Mouse (Mus musculus) 3T3-L1 (cell line): ENCODE data around the gene Polr1c.

Experiments
- DNase-seq: peaks from one replicate; pipeline ENCODE4 v3.0.0-alpha.2; 2015; ENCODE audit warnings: low read depth, low spot score

Polr1c gene

DNA sequence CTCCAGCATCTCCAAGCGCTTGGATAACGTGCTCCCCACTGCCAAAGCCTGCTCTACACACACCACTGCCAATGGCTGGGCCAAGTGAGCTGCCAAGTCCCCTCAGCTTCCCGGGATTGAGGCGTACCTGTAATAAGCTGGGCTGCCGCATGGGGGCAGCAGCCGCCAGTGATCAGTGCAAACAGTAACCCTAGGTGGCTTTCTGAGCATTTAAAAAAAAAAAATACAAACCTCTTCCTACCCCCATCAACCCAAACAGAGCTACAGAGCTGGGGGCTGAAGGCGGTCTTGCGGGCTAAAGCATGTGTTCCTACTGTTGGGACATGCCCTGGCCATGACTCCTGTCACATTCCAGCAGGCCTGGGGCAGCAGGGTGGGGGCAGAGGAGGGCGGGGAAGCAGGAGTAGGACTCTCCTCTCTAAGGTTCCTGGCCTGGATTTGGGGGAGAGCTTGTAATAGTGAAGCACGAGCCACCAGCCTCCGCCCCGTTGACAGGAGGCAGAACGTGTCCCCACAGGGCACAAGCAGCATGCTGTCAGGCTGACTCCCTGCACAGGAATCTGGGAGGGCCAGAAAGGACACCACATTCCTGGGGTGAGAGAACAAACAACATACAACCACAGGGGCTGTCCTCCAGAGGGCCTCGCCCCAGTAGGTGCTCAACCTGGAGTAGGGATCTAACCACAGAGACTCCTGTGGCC lies 18.2 kb upstream of the Polr1c start:
- DNase-seq = peak; percentile 86

DNA sequence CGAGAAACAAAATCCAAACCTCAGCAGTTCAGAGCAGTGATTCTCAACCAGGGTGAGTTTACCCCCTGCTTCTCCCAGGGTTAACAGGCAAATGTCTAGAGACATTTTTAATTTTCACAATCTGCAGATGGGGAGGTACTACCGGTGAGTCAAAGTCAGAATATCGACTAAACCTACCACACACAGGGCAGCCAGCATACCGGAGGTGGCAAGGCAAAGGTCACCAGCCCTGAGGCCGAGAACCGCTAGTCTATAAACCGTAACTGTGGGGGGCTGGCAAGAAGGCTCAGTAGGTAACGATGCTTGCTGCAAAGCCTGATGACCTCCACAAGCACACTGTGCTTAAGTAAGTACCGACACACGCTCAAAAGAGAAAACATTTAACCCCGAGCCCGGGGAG lies 17.6 kb upstream of the Polr1c start:
- no peak for DNase-seq

DNA sequence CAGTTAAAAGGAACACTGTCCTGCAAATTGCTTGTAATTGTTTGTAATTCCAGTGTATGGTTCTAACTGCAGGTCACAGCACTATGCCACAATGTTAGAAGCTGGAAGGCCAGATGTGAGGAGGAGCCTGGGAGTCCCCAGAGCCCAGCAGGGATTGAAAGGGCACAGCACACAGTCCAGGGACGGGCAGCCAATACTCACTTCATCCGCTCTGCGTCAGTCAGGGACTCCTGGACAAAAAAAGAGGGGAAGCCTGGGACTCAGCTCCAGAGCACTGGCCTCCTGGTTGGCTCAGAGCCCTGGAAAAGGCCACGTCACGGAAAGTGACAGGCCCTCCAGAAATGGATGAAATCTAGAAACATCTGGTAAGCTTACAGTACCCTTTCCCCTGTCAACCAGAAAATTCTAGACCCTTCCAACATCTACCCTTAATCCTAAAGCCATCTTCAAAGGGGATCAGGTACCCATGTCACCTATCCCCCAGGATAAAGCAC lies 14.4 kb upstream of the Polr1c start:
- DNase-seq = no peak

DNA sequence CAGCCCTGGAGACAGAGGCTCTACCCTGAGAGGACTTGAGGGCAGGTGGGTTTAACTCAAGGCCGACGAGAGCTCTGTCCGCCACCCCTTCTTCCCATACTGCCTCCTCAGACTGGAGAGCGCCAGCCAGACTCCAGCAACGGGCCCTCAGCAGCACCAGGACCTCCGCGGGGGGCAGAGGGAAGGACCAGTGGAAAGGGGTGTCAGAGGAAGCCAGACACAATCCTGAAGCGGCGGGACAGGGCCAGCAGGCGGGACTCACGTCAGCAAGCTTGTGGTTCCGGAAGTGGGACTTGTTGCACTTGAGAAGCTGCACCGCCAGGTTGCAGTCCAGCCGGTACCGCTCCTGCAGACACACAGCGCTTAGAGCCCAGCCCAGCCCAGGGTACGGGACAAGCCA lies 11.8 kb upstream of the Polr1c start:
- no peak for DNase-seq

DNA sequence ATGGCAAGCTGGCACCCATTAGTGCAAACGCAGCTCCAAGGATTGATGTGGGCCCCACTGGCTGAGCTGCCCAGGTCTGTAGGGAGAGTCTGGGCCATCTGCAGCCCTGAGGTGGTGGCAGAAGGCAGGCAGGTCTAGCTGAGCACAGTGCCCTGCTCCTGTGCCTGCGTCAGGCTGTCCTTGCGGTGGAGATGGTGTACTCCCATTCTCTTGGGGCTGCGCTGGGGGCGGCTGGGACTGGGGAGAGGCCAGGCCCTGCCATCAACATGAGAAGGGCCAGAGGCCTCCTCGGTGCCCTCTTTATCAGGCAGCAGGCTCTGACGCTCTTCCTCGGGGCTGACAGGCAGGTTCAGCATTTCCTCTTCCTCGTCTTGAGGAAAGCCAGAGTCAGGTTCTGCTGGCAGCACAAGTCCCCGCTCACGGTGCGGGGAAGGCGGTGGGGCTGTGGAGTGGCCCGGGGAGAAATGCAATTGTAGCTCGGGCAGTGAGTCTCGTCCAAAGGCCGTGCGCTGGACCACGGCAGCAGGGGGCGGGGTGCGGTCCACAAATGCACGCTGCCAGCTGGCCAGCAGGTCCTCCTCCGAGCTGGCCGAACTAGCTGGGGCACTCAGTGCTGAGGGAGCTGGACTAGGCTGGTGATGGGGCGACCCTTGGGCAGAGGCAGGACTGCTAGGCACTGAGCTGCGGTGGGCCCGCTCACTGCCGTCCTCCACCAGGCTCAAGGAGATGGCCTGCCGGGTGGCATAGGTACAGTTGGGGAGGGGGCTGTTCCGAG lies 10.6 kb upstream of the Polr1c start:
- DNase-seq = no peak

DNA sequence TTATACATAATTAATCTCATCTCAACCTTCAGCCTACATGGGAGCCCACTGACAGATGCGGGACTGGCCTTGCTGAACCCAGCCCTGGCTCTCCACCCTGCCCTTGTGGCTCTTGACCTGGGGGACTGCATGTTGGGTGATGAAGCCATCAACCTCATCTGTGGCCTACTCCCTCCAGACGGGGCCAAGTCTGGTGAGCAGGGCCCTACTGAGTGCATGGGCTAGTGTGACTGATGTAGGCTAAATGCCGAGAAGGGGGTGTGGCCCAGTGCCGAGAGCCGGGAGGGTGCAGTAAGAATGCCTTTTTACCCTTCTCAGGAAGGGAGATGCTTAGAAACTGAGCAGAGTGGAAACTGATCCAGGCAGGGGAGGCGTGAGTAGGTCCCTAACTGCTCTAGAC lies 7.3 kb upstream of the Polr1c start:
- no peak for DNase-seq

DNA sequence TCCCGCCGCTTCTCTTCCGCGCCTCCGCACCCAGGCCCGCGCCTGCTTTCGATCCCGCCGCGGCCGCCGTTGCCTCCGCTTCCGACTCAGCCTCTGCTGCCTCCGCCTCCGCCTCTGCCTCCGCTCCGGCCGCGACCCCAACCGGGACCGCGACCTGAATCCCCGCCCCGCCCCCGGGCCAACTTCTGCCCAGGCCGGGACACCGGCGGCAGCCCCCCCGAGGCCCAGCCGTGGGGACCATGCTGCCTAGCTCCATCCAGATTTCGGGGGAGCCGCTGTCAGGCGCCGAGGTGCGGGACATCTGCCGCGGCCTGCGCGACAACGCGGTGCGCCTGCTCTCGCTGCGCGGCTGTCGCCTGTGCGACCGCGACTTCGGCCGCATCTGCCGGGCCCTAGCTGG lies 6.3 kb upstream of the Polr1c start:
- DNase-seq = no peak

DNA sequence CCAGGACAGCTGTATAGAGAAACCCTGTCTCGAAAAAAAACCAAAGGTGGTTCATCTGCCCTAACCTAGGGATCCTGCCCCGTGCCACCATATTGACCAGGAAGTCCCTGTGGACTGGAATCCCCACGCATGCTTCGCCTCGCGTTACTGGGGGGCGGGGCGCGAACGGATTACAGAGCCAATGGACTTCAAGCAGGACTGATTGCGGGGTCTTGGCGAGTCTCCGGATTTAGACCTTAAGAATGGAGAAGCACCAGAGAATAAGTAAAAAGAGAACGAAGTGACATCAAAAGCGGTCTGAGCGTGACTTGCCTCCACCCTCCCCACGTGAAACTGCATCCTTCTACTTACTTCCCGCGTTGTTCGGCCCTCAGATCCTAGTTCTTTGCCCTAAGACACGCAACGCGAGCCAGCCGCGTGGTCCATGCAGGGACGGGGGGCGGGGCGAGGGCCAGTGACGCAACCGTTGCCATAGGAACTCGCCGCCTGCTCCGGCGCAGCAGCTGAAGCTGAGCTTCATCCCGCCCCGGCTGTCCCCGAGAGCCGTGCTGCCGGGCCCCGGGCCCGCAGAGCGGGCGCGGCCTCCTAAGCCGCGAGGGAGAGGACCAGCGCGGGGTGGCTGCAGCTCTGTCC lies 5.7 kb upstream of the Polr1c start, which contains the start of gene Lrrc73:
TSS of gene Lrrc73 (plus strand) at position 80 of the 633 bp plus-strand sequence.
- DNase-seq = peak; percentile 92

DNA sequence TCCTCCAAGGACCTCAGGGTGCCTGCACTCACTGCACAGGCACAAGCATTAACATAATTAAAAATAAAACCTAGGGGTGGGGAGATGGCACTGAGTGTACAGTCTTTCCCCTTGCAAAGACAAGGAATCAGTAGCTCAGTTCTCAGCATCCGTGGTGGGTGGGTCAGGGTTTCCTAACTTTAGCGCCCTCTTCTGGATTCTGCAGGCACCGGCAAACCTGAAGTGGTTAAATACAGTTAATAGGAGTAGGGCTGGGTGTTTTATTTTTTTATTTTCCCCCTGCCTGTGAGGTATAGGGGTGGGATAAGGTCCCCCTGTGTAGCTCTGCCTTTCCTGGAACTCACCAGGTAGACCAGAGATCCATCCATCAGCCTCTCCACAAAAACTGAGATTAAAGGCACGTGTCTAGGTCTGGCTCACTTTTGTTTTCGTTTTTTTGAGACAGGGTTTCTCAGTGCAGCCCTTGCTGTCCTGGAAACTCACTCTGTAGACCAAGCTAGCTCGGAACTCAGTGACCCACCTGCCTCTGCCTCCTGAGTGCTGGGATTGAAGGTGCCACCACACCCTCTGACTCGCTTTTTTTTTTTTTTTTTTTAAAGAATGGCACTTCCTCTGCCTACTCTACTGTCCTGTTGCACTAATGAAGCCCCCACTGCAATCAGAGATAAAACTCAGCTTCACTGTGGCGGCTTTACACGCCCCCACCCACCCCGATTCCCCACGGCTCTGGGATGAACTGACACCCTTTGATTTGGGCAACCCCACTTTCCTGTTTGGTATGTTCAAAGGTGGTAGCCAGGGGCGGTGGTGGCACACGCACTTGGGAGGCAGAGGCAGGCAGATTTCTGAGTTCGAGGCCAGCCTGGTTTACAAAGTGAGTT lies 5.0 kb upstream of the Polr1c start:
- DNase-seq = peak; percentile 67

DNA sequence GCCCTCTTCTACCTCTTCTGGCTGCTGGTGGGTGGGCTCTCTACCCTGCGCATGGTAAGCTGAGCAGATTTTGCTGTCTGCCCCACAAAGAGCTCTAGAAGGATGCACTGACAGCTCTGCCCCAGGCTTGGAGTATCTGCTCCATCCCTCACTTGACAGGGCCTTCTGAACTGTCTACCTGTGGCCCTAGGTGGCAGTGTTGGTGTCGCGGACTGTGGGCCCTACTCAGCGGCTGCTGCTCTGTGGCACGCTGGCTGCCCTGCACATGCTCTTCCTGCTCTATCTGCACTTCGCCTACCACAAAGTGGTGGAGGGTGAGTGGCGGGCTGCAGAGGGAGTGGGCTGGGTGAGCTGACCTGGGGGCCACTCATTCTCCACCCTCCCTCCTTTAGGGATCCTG lies 3.3 kb upstream of the Polr1c start:
- no peak for DNase-seq

DNA sequence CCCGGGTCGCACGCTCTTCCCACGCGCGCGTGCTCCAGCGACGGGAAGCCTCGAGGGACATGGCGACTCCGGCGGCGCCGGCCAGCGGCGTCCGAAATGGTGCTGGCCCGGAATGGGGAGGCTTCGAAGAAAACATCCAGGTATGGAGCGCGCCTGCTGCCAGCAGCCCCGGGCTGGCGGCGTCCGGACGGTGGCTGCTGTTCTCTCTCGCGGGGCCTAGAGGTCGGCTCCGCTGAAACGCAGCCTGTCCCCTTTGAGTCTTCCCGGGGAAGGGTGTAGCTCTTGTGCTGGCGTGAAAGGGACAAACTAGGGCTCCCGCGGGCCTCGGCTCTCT lies 302 bp upstream of the Polr1c start:
- no peak for DNase-seq

DNA sequence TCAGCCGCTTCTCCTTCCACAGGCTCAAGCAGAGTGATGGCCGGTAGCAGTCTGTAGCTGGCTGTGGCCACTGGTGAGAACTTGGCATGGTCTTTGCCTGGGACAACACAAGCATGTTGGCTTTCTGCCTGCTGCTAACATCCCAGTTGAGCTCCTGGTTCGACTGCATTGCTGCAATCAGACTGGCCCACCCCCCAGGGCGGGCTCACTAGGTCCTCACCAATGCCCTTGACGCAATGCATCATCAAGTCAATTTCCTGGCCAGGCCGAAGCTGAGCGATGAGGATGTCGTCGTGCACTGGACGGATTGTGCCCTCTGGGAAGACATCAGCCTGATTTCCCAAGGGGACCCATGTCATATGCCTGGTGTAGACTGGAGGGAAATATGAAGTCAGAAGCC lies 3.3 kb downstream of the Polr1c start:
- DNase-seq = peak; percentile 60

DNA sequence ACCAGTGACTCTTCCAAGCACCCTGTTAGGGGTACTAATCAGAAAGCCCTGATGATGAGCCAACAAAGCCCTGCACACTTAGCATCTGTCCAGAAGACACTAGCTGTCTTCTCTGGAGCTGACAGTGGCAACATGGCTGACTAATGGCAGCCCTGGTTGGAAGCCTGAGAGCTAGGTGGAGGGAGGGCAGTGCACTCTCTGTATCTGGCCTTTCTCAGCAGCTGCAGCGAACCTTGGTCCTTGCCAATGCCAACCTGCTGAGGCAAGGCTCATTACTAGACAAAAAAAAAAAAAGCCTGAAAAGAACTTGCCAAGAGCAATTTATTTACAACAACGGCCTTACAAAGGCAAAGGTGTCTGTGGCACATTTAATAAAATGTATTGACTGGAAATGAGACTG lies 4.2 kb downstream of the Polr1c start:
- DNase-seq = no peak

DNA sequence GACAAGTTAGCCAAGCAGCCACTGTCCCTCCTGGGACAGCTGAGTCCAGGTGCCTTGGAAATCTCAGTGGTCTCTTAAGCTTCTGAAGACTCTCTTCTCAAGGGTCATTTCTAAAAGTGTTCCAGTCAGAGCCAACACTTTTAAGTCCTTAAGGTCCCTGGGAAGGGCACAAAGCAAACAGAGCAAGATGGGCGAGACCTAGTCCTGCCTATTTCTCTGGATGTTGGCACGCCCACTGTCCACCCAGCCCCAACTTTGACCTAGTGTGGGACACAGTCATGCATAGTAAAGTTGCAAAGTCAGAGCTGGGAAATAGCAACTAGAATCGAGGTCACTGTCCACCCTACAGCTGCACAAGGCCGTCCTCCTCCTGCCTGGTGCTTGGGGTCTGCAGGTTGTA lies 4.9 kb downstream of the Polr1c start:
- no peak for DNase-seq

DNA sequence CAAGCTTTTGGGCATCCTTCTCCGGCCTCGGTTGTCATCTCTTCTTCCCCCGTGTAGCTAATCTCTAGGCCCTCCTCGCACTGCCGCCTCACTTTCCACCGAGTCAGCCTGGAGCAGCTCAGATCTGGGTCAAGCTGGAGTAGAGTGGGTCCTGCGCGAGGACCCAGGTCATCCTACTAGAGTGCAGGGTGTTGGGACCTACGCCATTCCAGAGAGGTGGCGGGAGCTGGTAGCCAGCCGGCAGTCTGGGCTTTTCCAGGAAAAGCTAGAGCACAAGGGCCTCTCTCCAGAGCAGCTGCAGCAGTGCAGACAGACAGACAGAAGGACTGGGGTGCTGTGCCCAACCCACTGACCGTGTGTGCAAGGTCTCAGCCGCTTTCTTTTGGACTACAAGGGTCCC lies 5.6 kb downstream of the Polr1c start:
- no peak for DNase-seq

DNA sequence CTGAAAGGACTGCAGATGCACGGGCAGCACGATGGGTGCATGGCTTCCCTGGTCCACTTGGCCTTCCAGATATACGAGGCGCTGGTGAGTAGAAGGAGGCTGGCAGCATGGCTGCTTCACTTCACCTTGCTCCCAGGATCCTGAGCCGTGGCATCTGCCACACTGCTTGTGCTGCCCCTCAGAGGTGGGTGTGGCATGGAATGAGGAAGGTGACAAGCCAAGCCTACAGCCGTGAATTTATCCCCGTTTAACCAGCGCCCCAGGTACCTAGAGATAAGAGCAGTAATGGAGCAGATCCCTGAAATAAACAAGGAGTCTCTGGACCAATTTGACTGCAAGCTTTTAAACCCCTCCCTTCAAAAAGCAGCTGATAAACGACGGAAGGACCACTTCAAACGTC lies 6.4 kb downstream of the Polr1c start:
- DNase-seq = no peak

DNA sequence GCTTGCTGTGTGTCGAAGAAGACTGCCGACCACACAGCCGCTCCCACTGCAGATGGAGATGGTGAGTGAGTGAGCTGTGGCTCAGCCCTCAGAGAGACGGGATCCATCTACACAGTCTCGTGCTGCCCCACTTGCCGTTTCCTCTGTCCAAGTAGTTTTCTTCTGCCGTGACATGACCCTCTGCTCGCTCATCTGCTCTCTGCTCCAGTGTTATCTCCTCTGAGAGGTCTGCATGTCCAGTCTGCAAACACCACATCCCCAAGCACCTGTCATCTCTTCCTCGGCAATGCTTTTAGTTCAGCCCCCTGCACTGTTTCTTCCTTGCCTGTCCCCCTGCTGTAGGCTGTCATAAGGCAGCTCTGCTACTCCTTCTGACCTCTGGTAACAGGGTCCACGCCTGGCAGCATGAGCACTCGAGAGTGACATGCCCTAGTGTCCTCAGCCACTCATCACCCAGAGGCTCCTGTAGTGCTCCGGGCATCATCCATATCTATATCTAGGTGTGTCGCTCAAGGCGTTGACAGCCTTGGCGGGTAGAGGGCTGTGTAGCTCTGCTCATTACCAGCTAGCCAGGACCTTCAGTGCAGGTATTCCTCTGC lies 8.2 kb downstream of the Polr1c start:
- DNase-seq = no peak

DNA sequence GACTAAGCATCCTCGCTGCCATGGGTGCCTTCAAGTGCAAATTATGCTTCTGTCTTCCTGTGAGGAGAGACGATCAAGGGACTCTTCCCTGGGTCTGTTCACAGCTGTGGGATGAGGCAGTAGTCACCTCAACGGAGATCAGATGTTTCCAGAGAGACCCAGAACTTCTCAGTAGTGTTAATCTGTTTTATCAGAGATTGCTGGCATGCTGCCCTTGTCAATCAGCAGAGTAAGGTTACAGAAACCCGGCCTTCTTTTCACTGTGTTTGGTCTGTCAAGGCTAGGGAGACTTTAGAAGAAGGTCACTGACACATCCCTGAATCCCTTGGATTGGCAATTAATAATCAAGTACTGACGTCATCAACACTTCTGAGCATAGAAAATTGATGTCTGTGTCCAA lies 10.4 kb downstream of the Polr1c start:
- DNase-seq = no peak

DNA sequence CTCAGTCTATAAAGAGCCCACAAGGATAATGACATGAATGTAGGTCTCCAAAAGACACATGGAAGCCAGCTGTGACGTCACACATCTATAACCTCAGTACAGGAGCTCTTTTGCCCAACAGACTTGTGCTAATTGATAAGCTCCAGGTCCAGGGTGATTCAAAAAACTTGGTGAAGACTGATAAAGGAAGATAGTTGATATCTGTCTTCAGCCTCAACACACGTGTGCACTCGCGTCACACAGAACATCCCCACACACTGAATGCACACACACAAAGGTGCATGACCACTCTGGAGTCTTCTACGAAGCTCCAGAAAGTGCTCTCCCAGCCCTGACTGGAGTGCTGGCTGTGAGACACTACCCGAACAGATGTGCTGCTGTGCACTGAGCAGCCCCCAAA lies 10.8 kb downstream of the Polr1c start:
- no peak for DNase-seq

DNA sequence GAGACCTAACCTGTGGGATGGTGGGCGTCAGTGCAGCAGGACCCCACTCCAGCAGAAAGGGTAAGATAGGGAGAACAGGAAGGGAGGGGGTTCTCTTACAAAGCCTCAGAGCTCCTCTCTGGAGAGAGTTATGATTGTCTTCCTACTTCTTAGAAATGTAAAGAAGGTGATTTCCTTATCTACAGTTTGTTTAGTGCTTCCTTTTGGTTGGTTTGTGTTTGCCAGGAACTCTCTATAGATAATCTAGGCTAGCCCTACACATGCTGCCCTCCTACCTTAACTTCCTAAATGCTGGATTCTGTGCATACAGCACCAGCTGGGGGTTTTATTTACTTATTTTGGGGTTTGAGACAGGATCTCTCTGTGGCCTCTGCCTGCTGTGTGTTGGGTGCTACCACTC lies 11.8 kb downstream of the Polr1c start:
- no peak for DNase-seq

DNA sequence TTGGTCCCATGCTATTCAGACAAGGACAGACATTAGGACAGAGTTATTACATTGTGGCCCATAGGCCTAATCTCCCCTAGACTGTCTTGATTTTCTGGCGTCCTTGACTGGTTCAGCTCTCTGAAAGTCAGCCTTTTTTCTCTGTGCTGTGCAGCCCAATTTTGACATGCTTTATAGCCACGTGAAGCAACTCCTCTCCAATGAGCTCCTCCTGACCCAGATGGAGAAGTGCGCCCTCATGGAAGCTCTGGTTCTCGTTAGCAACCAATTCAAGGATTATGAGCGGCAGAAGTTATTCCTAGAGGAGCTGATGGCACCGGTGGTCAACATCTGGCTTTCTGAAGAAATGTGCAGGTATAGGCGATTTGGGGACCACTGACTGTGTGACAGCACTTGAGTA lies 20.3 kb downstream of the Polr1c start:
- DNase-seq = no peak
